Mouse (Mus musculus) heart, postnatal 0 days (tissue): ENCODE measurements around the gene Hcn2.

Source experiments
- CTCF ChIP-seq: IDR thresholded peaks from 2 replicates; pipeline ENCODE4 v1.5.1; 2016; ENCODE audit warnings: antibody characterized with exemption, control low read depth, low read depth
- EP300 ChIP-seq: IDR thresholded peaks from 2 replicates; pipeline ENCODE4 v1.6.1; 2016; ENCODE audit warnings: antibody characterized with exemption, low read depth

DNA sequence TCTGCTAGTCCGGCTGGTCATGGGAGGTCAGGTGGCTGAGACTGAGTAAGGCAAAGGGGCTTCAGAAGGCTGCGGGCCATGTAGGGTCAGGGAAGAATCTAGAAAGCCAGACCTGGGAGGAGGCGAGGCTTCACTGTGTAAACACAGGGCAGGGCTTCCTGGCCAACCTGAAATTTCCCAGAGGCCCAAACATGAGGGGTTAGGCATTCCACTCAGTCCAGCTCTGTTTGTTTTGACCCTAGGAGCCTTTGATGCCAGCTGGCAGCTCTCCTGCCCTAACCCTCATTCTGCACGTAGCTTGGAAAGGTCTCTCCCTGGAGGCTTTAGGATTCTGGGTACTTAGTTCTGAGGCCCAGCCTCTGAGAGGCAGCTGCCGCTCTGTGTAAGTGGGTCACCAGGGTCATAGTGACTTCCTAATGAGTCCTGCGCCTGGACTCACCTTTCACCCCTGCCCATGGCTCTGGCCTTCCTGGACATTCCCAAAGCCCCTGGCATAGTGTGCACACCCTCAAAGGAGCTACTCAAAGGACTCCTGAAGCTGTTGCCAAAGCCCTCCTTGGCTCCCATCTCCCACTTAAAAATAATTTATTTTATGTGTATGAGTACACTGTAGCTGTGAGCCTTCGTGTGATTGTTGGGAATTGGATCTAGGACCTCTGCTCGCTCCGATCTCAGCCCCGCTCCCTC is 14.8 kb upstream of the Hcn2 start:
- TF ChIP-seq CTCF: no peak
- no peak for TF ChIP-seq EP300
